Mouse (Mus musculus) intestine, postnatal 0 days (tissue): ENCODE measurements around the gene Grip1. TPM values are rescaled to one million over a fixed set of nuclear protein-coding genes. Genes with fewer than 3 reads are reported as not detected.

Experiments
- ATAC-seq: fragments of 200-750 bp; cut with Nextera tagmentation; 2 replicates; pipeline ENCODE4 v1.8.0; 2017; ENCODE audit warnings: mild to moderate bottlenecking, moderate TSS enrichment, moderate library complexity
- H3K27ac ChIP-seq: fragments of 300-500 bp; sonication (generic); 2 replicates; pipeline ENCODE4 v1.5.1; 2014; ENCODE audit warnings: mild to moderate bottlenecking, low read depth, low read length, moderate library complexity
- H3K27me3 ChIP-seq: fragments of 300-500 bp; sonication (generic); replicated peaks from 2 replicates; pipeline ENCODE4 v1.6.1; 2014; ENCODE audit warnings: low read length, mixed read lengths; ENCODE audit not compliant: control insufficient read depth, insufficient read depth
- H3K36me3 ChIP-seq: fragments of 300-500 bp; sonication (generic); 2 replicates; pipeline ENCODE4 v1.6.1; 2014; ENCODE audit warnings: mild to moderate bottlenecking, moderate library complexity; ENCODE audit not compliant: control insufficient read depth, insufficient read depth
- H3K4me1 ChIP-seq: fragments of 300-500 bp; sonication (generic); replicated peaks from 2 replicates; pipeline ENCODE4 v1.6.1; 2014; ENCODE audit warnings: antibody characterized with exemption, low read length, mixed read lengths; ENCODE audit not compliant: control insufficient read depth, insufficient read depth
- H3K4me2 ChIP-seq: fragments of 300-500 bp; sonication (generic); replicated peaks from 2 replicates; pipeline ENCODE4 v1.6.1; 2014; ENCODE audit warnings: low read depth, mild to moderate bottlenecking, moderate library complexity
- H3K4me3 ChIP-seq: fragments of 300-500 bp; sonication (generic); 2 replicates; pipeline ENCODE4 v1.5.1; 2014; ENCODE audit warnings: low read depth, low read length
- H3K9ac ChIP-seq: fragments of 300-500 bp; sonication (generic); 2 replicates; pipeline ENCODE4 v1.6.1; 2014; ENCODE audit warnings: mild to moderate bottlenecking, low read depth, low read length
- H3K9me3 ChIP-seq: fragments of 300-500 bp; sonication (generic); 2 replicates; pipeline ENCODE4 v1.6.1; 2016; ENCODE audit warnings: mixed run types; ENCODE audit not compliant: control insufficient read depth
- CTCF ChIP-seq: sonication (generic); IDR thresholded peaks from 2 replicates; pipeline ENCODE4 v1.5.1; 2016; ENCODE audit warnings: low read depth, mild to moderate bottlenecking, control low read depth, antibody characterized with exemption, moderate library complexity
- WGBS: fragments of 180-500 bp; shearing (Covaris S2); extraction: QIAGEN DNeasy Blood & Tissue Kit; methylation state at CpG from one replicate; pipeline ENCODE4 v1.1.7; 2014; 5-methylcytosine and 5-hydroxymethylcytosine counted together
- polyA plus RNA-seq: library from polyadenylated mRNA; unstranded; fragments of >200 nt; fragmentation: Nextera tagmentation; extraction: Ambion mirVana; gene quantifications from 2 replicates; pipeline ENCODE4 v1.2.1, GENCODE M21; 2015

Grip1 gene
- polyA plus RNA-seq, 1 experiment from 2014 or later: 0.48 TPM

DNA sequence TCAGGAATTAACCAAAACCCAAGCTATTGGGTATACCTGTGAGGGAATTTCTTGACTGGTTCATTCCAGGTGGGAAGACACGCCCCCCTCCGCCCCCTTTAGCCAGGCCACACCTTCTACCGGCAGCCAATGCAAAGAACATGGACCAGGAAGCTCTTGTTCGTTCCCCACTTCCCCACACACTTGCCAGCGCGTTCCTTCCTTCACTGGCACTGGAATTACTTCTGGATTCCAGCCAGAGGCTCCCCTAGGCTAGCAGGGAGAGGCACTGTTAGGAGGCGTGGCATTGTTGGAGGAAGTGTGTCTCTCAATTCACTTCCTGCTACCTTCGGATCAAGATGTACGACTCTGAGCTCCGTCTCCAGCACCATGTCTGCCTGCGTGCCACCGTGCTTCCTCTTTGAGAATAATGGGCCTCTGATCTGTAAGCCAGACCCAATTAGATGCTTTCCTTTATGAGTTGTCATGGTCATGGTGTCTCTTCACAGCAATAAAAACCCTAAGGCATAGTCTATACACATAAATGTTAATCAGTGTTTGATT is 682.5 kb downstream of the Grip1 start:
- ATAC-seq: peak; percentile 65
- Histone ChIP-seq H3K9ac (no peak overlapping the region), H3K4me2 (no peak overlapping the region), H3K4me3 (no peak overlapping the region), H3K27ac (no peak overlapping the region), H3K4me1 (no peaks in the 10 kb centered on the region), H3K9me3 (no peaks in the 10 kb centered on the region), H3K27me3 (no peaks in the 10 kb centered on the region), H3K36me3 (no peaks in the 10 kb centered on the region)
- no peak for TF ChIP-seq CTCF
- 75% methylated on average over 12 of the region's 12 CpGs for WGBS

Other genes starting within 250 kb of the Grip1 start
- 13.6 and 16.9 TPM in 2 replicates for gene Cand1, start 213.8 kb upstream of the Grip1 start, polyA plus RNA-seq